Mouse (Mus musculus) embryo, embryonic 9.5 days (tissue): ENCODE measurements around the gene Gm3182.
A peak's percentile ranks its signal among the peaks of the same experiment; 100 is the strongest.
"Not testable (repeated sequence)": the region's sequence is repeated elsewhere in the genome, so short reads cannot be mapped to it uniquely, and the experiment has no call there.

Experiments
- DNase-seq: peaks from one replicate; pipeline ENCODE4 v3.0.0-alpha.2; 2017; ENCODE audit errors: extremely low spot score

The Gm3182 gene

GRCm38 (mm10) chr14:4481445-4481844, at the start of gene Gm3182:
Gene Gm3182 (plus strand): TSS chr14:4481745.
- not testable (repeated sequence) for DNase-seq

GRCm38 (mm10) chr14:4499425-4499824, 17.9 kb downstream of the Gm3182 start:
- DNase-seq, result peak; percentile 3
